Mouse (Mus musculus): ENCODE measurements around the gene F5. TPM values are rescaled to one million over a fixed set of nuclear protein-coding genes. Genes with fewer than 3 reads are reported as not detected.

F5 gene
- total RNA-seq, 2 experiments from 2014 or later, result 1.5 to 3.8 TPM

Other genes with a start within 250 kb of the F5 start
- gene Scyl3, start 222.7 kb upstream of the F5 start, total RNA-seq (2014; fragmentation: Nextera tagmentation), result 30.0 and 38.8 TPM in 2 replicates
- 13.9 and 18.9 TPM in 2 replicates for gene Scyl3, start 222.7 kb upstream of the F5 start, total RNA-seq (2017)
- 14.0 and 15.0 TPM in 2 replicates for gene BC055324, start 157.0 kb upstream of the F5 start, total RNA-seq (2014; fragmentation: Nextera tagmentation)
- 20.6 and 28.5 TPM in 2 replicates for gene BC055324, start 157.0 kb upstream of the F5 start, total RNA-seq (2017)
- gene Mettl18, start 156.9 kb upstream of the F5 start, total RNA-seq (2014; fragmentation: Nextera tagmentation), result 2.5 and 6.7 TPM in 2 replicates
- gene Mettl18, start 156.9 kb upstream of the F5 start, total RNA-seq (2017), result 12.4 and 13.4 TPM in 2 replicates
- gene Sele, start 103.6 kb upstream of the F5 start, total RNA-seq (2014; fragmentation: Nextera tagmentation), result not detected in 2 replicates
- 0.05 TPM in 1 of 2 replicates, not detected in the other for gene Sele, start 103.6 kb upstream of the F5 start, total RNA-seq (2017)
- 242 and 318 TPM in 2 replicates for gene Sell, start 89.9 kb upstream of the F5 start, total RNA-seq (2014; fragmentation: Nextera tagmentation)
- 272 and 305 TPM in 2 replicates for gene Sell, start 89.9 kb upstream of the F5 start, total RNA-seq (2017)
- gene Selp, start 36.6 kb upstream of the F5 start, total RNA-seq (2014; fragmentation: Nextera tagmentation), result 2.2 and 3.7 TPM in 2 replicates
- gene Selp, start 36.6 kb upstream of the F5 start, total RNA-seq (2017), result 0.60 and 1.5 TPM in 2 replicates
- 6.3 and 10.0 TPM in 2 replicates for gene Slc19a2, start 97.2 kb downstream of the F5 start, total RNA-seq (2014; fragmentation: Nextera tagmentation)
- 5.1 and 9.6 TPM in 2 replicates for gene Slc19a2, start 97.2 kb downstream of the F5 start, total RNA-seq (2017)
- 5.5 and 6.1 TPM in 2 replicates for gene Ccdc181, start 123.7 kb downstream of the F5 start, total RNA-seq (2014; fragmentation: Nextera tagmentation)
- gene Ccdc181, start 123.7 kb downstream of the F5 start, total RNA-seq (2017), result 23.0 and 25.3 TPM in 2 replicates
- 13.1 and 23.5 TPM in 2 replicates for gene Nme7, start 152.3 kb downstream of the F5 start, total RNA-seq (2014; fragmentation: Nextera tagmentation)
- gene Nme7, start 152.3 kb downstream of the F5 start, total RNA-seq (2017), result 43.2 and 53.0 TPM in 2 replicates
- 15.6 and 30.9 TPM in 2 replicates for gene Blzf1, start 155.7 kb downstream of the F5 start, total RNA-seq (2014; fragmentation: Nextera tagmentation)
- gene Blzf1, start 155.7 kb downstream of the F5 start, total RNA-seq (2017), result 36.2 and 44.7 TPM in 2 replicates

All from granulocyte monocyte progenitor cell, adult 5-6 weeks (primary cell).